Mouse (Mus musculus): ENCODE results near the gene Fgf15.
"Not testable (repeated sequence)": the region's sequence is repeated elsewhere in the genome, so short reads cannot be mapped to it uniquely, and the experiment has no call there.

Fgf15 gene

DNA sequence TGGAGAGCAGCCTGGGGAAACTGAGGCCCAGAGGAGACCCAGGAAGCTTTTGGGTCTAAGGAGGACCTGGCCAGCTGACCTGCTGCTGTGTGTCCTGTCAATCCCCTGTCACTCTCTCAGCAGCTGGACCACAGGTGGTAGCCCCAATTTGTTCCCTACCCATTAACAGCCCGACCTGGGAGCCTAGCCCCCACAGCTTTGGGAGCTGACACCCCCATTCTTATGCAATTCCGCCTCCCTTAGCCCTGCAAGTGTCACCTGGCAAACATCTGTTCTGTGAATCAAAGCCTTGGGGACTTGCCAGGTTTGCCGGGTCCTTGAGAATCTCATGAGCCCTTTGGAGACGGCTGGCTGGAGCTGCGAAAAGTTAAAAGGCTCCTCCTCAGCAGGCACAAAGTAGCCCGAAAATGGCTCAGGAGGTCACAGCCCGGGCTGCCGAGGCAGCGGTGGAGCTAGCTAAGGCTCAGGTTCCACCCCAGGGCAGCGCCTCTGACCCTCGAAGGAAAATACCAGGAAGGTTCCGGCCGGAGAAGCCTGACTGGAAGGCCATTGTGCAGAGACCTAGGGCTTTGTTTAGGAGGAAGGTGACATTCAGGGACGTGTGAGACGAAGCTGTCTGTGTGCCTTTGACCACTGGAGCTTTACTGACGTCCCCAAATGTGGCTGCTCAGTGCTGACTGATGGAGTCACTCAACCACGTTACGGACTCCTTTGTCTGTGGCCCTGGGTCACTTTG lies 7.6 kb upstream of the Fgf15 start:
- DNase-seq (ENCODE audit: extremely low spot score, low read depth, low spot score) = no peak

DNA sequence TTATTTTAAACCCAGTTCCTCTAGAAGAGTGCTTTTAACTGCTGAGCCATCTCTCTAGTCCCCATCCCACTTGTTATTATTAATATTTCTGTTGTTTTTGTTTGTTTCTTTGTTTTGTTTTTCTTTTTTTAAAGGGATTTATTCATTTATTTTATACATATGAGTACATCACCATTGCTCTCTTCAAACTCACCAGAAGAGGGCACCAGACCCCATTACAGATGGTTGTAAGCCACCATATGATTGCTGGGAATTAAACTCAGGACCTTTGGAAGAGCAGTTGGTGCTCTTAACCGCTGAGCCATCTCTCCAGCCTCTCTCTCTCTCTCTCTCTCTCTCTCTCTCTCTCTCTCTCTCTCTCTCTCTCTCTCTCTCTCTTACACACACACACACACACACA lies 5.7 kb upstream of the Fgf15 start:
- not testable (repeated sequence) for DNase-seq (ENCODE audit: extremely low spot score, low read depth, low spot score)

DNA sequence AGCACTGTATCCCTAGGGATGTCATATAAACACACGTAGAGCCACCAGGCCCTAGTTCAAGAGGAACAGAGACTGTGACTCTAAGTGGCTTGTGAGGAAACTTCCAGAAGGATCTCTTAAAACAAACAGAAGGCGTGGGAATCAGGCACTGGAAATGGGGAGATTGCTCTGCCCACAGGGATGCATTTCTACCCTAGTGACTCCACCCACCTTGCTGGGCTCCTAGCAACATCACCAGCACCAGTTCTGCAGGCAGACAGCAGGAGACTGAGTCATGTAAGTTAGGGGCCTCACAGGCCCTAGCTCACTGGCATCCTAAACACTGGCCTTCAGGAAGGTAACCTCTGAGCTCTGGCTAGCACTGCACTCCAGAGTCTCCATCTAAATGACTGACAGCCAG lies 4.5 kb upstream of the Fgf15 start:
- DNase-seq (ENCODE audit: extremely low spot score, low read depth, low spot score) = no peak

DNA sequence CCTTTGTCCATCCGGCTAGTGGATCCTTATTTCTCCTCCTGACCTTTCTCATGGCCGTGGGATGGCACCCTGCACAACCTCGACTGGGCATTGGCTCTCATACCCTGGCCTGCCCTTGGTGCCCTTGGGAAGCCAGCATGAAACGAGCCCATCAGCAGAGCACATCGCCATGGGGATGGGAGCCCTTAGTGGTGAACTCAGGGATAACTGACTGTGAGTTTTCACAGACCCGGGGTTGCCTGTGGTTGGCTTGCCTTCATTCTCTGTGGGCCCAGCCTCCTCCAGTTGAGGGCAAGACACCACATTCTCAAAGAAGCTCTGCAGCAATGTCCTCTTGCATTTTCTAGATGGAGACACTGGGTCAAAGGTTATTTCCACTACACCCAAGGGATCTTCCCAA lies 4.0 kb upstream of the Fgf15 start:
- DNase-seq (ENCODE audit: extremely low spot score, low read depth, low spot score) = no peak

DNA sequence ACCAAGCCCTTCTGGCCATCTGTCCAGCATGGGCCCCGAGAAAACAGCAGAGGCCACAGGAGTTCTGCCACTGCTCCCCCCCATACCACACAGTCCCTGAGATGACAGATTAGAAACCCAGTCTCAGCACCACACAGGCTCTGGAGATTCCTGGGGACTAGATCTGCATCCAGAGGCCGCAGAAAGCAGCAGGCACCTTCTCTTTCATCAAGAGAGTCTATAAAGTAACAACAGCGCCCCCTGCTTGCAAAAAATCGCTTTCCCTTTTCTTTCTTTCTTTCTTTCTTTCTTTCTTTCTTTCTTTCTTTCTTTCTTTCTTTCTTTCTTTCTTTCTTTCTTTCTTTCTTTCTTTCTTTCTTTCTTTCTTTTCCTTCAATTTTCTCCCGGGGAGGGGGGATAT lies 2.1 kb upstream of the Fgf15 start:
- no peak for DNase-seq (ENCODE audit: extremely low spot score, low read depth, low spot score)

DNA sequence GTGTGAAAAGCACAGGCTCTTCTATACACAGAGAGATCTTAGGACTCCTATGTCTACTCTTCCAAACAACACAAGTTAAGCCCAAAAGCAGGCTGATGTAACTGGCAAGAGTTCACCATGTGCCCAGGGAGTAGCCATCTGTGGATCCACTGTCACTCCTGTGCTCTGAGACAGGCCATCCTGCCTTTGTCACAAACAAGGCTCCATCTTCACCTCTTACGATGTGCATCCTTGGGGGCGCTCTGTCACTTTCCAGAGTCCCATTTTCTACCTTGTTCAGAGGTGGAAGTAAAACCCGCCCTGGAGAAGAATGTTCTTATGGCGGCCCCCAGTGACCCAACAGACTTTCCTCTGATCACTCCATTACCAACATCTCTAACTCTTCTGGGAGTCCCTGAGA lies 1.6 kb upstream of the Fgf15 start:
- no peak for DNase-seq (ENCODE audit: extremely low spot score, low read depth, low spot score)

DNA sequence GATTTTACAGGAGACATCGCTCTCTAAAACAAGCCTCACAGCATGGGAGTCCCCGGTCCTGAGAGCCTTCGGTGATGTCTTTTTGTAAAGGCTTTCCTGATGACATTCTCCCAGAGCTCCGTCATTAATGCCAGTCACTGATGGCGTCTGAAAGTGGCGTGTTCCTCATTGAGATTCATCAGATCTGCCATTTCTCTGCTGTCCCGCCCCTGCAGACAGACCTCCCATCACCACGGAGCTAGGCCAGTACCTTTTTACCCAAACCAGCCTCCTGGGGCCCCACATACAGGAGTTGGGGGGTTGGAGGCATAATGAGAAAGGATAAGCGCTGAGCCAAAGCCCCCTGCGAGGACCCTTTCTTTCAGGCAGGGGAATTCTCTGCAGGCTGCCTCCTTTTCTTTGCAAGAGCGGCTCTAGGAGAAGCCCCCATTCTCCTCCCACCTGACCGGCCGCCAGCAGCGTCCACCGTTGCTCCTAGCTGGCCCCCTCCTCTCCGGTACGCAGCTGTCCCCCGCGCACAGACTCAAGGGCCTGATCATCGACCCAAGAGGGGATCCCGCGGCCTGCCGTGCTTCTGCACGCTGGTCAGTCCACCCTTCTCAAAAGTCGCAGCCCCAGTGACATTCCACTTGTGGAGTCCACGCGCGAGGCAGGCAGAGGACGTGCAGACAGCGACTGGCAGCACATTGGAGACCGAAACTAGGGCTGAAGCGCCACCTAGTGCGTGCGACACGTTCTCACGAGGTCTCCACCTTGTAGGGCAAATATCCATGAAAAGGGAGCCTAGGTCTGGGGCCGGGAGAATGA lies 823 bp upstream of the Fgf15 start:
- no peak for DNase-seq (ENCODE audit: extremely low spot score, low read depth, low spot score)

DNA sequence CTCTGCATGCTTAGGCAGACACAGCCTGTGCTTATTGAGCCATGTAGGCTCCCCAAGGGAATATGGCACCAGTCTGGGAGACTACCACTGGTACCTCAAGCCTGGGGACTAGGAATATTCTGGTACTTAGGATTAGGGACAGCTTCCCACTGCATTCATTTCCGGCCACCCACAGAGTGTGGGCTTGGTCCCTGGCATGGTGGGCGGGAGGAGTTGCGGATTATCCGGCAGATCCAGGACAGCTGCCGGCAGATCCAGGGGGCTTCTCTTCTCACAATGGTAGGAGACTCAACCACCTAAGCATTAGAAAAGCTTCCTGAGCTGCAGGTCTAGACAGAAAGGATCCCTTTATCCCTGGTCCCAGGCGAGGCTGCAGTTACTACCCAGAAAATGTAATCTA lies 2.2 kb downstream of the Fgf15 start:
- no peak for DNase-seq (ENCODE audit: extremely low spot score, low read depth, low spot score)

DNA sequence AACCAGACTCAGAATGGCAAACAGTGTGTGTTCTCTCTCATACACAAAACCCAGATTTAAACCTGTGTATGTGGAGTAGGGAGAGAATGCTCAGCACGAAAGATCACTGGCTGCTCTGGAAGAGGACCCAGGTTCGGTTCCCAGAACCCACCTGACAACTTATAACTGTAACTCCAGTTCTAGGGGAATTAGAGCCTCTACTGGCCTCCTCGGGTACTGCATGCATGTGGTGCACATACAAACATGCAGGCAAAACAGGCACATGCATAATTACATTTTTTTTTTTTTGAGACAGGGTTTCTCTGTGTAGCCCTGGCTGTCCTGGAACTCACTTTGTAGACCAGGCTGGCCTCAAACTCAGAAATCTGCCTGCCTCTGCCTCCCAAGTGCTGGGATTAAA lies 9.2 kb downstream of the Fgf15 start:
- not testable (repeated sequence) for DNase-seq (ENCODE audit: extremely low spot score, low read depth, low spot score)

DNA sequence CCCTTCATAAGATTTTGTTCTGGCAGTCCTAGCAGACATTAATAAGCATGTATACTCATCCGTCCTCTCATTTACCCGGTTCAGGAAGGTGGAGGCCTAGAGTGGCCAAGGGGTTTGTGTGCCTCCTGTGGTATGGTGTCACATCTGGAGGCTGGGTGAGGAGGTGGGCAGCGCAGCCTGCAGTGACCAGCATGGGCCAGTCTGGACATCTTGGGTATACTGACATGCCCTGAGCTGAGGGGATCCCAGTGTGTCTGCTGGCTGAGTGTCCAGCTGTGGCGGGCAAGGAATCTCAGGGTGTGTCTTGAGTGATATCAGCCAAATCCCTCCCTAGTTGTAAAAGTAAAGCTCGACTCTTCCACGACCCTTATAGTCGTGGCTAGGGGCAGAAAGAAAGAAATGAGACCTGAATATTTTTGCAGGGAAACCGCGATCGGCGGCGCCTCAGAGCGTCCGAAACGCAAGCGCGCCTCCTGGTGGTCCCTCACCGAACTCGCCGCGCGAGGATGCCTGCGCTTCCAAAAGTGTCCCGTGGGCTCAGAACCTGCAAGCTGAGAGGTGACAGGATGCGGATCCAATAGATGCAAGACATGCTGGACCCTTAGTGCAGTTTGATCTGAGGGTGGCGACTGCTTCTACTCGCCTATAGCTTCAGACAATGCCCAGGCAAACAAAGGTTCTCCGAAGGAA lies 10.5 kb downstream of the Fgf15 start:
- no peak for DNase-seq (ENCODE audit: extremely low spot score, low read depth, low spot score)

DNA sequence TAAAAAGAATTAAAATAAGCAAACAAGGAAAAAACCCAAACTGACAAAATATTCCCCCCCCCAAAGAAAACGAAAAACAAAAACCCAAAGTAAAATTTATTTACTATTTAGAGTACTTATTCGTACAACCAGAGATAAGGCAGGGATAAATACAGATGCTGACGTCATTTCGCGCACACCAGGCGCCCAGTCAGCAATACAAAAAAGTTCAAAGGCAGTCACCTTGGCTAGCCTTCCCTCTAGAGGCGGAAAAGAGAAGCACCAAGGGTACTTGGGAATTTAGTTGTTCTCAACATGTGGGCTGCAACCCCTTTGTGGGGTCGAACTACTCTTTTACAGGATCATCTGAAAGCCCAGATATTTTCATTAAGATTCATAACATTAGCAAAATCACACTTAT lies 11.5 kb downstream of the Fgf15 start:
- DNase-seq (ENCODE audit: extremely low spot score, low read depth, low spot score) = no peak

DNA sequence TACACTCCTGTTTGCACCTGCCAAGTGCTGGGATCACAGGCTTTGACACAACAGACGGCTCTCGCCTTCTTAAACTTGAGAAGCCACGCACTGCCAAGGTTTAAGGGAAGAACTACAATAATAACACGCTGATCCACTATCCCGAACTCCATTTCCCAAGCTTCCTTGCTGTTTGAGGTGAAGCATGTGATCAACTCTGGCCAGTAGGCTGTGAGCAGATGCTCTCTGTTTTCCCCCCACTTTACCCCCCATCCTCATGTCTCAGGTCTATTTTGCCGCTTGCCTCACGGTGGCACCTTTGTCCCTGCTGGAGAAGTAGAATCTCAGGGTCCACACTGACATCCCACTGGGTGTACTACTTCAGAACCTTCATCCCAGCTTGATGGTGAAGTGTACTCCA lies 12.4 kb downstream of the Fgf15 start:
- DNase-seq (ENCODE audit: extremely low spot score, low read depth, low spot score) = no peak

DNA sequence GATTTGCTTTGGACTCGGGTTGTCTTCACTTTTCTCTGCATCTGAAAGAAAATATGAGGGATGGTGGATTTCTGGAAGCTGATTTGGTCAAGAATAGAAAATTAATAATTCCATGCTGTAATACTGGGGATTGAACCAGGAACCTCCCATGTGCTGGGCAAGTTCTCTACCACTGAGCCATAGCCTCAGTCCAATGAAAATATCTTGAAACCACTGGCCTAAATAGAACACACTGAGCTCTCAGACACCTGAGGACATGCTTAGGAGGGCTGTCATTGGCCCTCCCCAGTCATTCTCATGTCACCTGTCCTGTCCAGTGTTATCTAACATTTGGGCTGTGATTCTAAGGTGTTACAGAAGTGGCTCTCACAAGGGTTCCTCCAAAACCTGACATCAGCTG lies 14.8 kb downstream of the Fgf15 start:
- DNase-seq (ENCODE audit: extremely low spot score, low read depth, low spot score) = no peak

DNA sequence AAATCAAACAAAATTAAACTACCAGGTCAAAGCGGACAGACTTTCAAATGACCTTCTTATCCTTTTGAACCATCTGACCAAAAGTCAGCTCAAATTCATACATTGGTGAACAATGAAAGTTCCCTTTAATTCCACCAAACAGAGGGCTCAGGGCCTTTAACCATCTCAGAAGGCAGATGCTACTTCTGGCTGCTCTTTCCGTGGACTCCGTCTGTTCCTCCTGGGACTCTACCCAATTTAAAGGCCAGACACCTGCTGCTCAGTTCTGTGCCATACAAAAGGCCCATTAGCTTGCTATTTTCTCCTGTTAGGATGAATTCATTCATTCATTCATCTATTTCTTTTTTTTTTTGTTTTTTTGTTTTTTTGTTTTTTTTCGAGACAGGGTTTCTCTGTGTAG lies 16.6 kb downstream of the Fgf15 start:
- no peak for DNase-seq (ENCODE audit: extremely low spot score, low read depth, low spot score)

DNA sequence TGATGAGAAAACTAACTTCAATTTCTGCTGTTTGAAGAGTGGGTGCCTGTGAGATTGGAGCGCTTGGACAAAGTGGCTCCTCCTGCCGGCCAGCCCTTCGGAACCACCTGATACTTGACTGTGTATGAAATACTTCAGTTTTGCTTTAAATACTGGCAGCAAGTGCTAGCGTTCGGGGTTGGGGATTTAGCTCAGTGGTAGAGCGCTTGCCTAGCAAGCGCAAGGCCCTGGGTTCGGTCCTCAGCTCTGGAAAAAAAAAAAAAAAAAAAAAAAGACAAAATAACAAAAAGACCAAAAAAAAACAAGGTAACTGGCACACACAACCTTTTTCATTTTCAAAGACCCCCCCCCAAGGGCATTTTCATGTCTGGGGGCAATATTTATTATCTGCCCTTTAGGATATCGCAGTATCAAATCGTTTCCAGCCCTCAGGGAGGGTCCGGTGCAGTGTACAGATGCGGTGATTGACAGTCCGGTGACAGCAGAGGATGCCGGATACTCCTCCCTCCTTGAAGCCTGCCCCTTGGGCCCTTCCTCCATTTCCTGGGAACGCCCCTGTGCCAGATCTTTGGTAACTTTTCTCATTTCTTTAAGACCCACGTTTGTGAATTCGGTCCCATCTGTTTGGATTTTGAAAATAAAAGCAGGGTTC lies 18.1 kb downstream of the Fgf15 start:
- DNase-seq (ENCODE audit: extremely low spot score, low read depth, low spot score) = no peak

DNA sequence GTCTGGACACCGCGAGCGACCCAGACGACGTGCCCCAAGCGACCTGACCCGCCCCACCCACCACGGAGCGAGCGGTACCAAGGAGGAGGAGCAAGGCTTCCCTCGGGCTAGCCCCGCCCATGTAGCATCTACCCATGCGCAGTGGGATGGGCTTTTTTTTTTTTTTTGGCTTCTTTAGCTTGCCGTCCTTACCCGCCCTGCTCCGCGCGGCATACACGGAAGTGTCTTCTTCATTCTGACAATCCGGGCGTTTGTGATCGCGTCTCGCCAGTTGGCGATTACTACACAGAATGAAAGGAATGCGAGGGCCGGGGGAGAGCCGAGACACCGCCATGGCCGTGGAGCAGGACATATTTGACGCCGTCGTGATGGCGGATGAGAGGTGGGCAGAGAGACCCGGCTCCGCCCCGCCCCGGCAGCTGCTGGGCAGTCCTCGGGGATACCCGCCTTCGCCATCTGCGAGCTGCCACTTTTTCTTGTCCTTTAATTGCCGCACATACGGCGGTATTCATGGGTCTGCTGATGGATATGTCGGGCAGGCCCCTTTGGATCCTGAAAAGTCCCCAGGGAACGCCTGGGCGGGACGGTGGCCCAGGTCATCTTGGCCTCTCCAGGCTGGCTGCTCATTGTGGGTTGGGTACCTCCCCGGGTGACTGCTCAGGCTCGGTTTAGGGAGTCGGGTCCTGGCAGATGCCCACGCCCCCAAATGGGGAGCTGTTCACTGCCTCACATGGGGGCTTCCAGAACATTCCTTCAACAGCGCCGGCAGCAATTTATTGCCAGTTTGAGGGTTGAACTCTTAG lies 18.8 kb downstream of the Fgf15 start, which contains the start of gene LTO1:
Gene LTO1 (plus strand): TSS at position 153 of the 803 bp plus-strand sequence.
- no peak for DNase-seq (ENCODE audit: extremely low spot score, low read depth, low spot score)

DNA sequence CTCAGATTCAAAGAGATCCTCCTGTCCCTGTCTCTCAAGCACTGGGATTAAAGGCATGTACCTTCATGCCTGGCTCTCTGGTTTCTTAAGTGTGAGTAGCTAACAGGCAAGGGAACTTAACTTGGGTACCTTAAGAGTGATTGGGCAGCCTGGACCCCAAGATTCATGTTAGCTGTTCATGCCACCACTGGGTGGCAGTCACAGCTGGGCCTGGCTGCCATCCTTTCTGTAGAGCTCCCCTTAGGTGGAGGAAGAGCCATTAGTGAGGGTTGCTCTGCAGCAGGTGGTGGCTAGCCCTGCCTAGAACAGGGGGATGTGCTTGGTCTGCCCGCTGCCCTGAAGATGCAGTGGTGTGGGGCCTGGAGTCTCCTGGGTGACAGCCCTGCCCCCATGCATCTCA lies 22.5 kb downstream of the Fgf15 start:
- DNase-seq (ENCODE audit: extremely low spot score, low read depth, low spot score) = no peak

DNA sequence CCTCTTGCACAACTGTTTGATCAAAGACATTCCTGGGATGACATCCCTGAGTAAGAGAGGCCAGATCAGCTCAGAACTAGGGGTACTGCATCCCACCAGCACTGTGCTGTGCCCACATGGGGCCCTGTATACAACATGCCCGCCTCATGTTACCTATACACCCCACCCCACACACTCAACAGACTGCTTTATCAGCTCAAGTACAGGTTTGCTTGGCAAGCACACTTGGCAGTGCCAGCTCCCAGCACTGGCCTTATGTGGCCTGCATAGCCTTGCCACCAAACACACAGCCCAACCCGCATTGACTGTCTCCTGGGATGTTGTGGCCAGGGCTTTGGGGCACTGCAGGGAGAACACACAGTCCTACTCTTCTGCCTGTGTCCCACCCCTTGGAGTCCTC lies 31.3 kb downstream of the Fgf15 start:
- no peak for DNase-seq (ENCODE audit: extremely low spot score, low read depth, low spot score)

DNA sequence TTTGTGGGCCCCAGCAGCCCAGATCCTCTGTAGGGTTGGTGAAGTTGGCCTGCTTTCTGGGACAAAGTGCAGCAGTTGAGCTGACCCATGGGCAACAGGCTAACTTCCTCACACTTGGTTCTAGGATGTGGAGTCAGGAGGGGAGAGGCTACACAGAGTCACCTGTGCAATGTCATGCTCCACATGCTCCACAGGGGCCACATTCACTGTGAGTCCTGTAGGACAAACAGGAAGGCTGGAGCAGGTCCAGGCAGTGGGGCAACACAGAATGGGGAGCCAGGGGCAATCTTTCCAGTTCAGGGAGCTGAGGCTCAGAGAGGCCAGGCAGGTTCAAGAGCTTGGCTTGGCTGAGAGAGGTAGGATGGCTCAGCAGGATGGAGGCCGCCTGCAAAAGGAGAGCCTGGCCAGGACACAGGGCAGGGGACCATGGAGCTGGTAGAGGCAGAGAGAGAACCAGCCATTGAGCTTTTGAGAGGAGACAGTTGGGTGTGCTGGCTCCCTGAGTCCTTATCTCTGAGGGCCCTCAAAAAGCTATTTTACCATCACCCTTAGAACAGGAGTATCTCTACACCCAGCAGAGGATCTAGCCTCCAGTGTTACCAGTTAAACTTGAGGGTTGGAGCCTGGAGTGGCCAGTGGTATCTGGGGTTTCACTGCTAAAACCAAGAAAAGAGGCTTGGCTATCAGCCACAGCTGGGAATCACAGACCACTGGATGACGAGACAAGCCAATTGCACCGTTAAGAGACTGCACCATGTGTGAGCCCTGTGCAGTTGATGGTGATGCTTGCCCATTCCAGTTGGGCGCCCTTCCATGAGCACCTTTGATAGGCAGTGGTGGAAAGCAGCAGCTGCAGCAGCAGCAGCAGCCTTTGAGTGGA lies 31.9 kb downstream of the Fgf15 start:
- no peak for DNase-seq (ENCODE audit: extremely low spot score, low read depth, low spot score)

DNA sequence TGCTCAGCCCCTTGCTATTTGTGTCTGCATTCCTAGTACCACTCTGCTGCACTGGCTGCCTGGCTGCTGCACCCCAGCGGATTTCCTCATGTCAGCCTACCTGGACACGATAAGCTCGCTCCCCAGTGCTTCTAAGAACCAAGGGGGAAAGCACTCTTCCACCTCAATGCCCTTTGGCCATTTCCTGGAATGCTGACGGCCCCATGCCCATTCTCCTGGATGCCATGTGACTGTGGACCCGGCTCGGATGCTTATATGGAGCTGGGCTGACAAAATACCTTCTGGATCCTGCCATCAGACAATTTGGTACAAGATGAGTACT lies 32.5 kb downstream of the Fgf15 start:
- DNase-seq (ENCODE audit: extremely low spot score, low read depth, low spot score) = no peak

All from hindlimb bud, embryonic 11.5 days (tissue).